Mouse (Mus musculus): Measurements from ENCODE around the gene Calm2.
A peak's percentile ranks its signal among the peaks of the same experiment; 100 is the strongest.

The Calm2 gene

DNA sequence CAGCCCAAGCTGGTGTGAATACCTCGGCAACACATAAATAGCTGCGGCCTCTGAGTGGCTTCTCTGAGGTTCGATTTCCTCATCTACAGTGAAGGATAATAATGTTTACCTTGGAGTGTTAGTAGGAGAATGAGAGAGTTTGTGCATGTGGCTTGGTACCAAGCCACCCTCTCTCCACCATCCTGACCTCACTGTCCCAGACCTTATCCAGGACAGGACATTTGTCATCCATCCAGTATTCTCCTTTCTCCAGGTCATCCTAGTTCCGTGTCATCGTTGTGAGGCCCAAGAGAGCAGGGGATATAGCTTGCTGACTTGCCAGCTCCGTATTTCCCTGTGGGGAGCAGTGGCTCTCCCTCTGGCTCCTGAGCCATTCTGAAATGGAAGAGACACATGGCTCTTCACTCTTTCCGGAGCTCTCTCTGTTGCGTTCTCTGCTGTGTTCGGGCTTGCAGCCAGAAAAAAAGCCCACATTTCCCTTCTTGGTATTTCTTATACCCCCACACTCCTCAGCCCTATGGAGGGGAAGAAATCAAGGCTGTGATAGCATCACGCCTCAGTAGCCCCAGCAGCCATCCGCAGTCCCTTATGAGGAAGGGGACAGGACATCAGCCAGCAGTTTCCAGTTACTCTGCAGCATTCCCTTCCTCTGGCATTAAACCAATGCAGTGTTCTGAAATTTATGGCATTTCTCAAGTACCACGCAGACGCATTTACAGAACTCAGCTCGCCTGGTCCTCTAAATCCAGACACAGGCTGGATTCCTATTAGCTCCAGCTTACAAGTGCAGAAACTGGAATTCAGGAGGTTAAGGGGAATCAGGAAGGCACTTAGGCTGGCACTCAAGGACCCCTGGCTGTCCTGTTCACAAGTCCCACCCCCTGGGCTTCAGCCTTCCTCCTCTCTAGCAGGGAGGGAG, 13.3 kb upstream of the Calm2 start:
- DNase-seq (ENCODE audit: low read depth, low spot score) = peak; percentile 87

DNA sequence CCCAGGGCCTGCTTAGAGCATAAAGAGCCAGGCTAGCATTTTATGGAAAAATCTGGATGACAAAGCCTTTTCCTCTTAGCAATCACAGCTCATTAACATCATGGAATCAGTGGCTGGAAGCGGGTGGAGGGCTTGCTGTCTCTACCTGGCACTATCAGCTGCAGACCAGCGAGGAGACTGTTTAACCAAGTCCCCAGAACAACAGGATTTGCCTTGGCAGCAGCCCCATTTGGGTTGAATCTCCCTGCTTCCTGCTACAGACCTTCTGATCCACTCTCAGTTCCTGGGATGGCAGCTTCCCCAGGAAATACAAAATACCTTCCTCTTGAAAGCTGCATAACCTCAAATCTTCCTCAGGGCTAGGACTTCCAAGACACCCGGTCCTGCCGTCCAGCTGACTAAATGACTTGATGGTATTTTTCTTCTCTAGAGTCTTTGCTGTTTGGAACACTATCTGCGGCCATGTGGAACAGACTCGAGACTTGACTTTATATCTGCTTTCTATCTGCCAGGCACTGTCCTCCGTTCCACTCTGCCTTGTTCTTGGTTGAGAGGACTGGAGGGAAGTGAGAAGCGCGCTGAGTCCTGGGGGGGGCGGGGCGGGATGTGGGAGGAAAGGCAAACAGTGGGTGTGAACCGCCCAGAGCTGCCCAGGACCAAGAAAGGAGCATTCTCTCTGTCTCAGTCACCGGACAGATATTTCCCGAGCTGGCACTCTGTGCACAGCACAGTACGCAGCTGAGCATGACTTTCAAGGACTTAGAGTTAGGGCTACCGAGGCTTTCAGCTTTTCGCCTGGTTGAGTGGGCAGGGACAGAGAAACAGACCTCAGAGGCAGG, 12.4 kb upstream of the Calm2 start:
- DNase-seq (ENCODE audit: low read depth, low spot score) = no peak

- DNase-seq (ENCODE audit: low read depth, low spot score) = no peak
Measured at GRCm38 (mm10) chr17:87457961-87458360, 11.2 kb upstream of the Calm2 start.

GRCm38 (mm10) chr17:87454121-87454520, 7.4 kb upstream of the Calm2 start:
- no peak for DNase-seq (ENCODE audit: low read depth, low spot score)

GRCm38 (mm10) chr17:87453336-87453735, 6.6 kb upstream of the Calm2 start:
- no peak for DNase-seq (ENCODE audit: low read depth, low spot score)

- DNase-seq (ENCODE audit: low read depth, low spot score) = no peak
Measured at GRCm38 (mm10) chr17:87448881-87449280, 2.1 kb upstream of the Calm2 start.

DNA sequence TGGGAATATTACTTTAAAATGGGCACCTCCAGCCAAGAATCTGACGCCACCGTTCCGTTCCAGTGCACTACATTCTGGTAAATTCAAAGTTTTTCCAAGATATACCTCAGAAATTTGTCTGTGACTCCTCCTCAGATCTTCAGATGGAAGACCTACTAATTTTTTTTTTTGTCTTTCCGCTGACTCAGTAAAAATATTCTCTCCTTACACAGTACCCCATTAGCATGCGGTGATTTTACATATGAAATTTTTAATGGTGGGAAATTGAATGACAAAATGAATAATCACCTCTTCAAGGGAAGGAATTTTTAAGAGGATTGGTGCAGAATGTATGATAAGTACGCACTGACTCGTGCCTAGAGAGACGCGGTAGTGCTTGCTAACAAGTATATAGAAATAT, 1.6 kb upstream of the Calm2 start:
- no peak for DNase-seq (ENCODE audit: low read depth, low spot score)

- DNase-seq (ENCODE audit: low read depth, low spot score) = no peak
Measured at GRCm38 (mm10) chr17:87447612-87448200, 971 bp upstream of the Calm2 start.

DNA sequence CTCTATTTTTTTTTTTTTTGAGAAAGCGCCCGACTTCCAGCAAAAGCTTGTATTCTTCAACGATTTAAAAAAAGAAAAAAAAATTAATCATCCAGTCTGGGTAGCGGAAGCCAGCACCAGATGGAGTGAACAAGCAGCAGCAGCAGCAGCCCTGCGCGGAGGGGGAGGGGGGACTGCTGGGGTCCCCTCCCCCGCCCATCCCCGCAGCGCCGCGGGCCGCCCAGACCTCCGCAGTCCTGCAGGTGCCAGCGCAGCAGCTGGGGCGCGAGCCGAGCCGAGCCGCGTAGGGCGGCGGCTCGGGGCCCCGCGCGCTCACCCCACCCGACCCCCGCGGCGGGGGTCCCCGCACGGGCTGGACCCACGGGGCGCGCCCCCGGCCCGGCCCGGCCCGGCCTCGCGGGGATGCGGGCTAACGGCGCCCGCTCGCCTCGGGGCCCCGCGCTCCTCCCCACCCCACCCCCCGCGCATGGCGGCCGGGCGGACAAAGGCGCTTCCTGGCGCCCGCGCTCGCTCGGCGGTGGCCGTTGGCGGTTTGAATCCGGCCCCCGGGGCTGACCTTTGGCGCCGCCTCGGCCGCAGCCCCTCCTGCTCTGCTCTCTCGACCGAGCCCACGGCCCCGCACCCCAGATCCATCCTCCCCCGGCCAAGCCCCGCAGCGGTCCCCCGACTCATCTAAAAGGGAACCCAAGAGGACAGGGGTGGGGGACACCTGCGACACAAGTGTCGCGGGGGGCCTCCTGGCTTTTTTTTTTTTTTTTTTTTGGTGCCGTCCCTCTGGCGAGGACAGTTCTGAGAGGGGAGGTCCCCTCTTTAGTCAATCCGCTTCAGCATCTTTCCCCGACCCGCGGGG, 593 bp downstream of the Calm2 start:
- DNase-seq (ENCODE audit: low read depth, low spot score) = no peak

DNA sequence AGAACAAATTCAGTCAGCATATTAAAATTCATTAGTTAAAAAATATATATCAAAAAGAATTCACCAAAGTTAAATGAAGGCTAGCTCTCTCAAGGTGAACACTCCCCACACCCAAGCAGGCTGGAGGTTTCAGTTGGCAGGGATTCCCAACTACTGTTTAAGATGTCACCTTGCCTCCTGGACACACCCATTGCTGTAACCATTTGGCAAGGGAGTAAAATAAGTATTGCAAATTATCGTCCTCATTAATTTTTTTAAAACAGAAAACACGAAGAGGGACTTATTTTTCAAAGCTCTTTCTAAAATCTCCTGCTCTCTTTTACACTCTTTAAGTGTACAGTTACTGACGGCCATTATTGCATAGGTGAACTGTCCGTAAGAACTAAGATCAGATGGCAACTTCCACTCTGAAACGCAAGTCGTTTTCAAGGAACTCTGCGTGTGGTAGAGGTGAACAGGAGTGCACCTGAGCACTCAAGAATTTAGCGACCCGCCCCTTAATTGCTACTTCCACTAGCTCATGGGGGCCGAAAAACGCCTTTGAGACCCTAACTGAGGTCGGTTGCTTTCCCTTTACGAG, 1.3 kb downstream of the Calm2 start:
- no peak for DNase-seq (ENCODE audit: low read depth, low spot score)

DNA sequence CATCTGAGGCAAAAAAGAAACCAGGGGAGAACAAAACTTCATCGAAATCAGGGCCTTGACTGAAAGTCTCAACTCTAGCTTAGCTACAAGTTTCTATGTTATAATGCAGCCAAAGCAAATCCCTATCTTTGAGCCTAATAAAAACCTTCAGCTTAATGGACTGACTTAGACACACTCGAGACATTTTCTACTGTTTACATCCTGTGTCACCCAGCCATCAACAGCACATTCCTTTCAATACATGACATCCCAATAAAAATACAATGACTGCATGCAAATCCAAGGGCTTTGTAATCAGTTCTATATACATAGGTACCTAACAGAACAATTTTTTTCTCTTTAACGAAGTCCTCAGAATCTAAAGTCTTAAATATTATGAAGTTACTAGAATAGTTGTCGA, 2.0 kb downstream of the Calm2 start:
- DNase-seq (ENCODE audit: low read depth, low spot score) = no peak

- no peak for DNase-seq (ENCODE audit: low read depth, low spot score)
Measured at GRCm38 (mm10) chr17:87441537-87441936, 5.2 kb downstream of the Calm2 start.

- no peak for DNase-seq (ENCODE audit: low read depth, low spot score)
Measured at GRCm38 (mm10) chr17:87439441-87439840, 7.3 kb downstream of the Calm2 start.

GRCm38 (mm10) chr17:87433929-87434328, 12.8 kb downstream of the Calm2 start:
- DNase-seq (ENCODE audit: low read depth, low spot score) = no peak

DNA sequence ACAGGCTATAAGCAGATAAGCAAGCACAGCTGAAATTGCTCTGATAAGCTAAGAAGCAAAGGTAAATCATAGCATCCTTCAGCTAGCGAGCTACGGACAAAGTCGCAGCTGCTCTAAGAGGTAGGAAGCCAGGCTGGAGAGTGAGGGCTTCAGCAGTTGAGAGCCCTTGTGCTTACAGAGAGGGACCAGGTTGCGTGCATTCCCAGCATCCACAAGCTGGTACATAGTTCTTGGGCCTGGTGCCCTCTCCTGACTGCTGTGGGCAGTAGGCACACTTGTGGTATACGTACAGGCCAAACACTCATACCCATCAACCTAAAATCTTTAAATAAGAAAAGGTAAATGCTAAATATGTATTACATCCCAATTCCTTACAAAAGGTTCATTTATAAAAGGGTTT, 14.0 kb downstream of the Calm2 start:
- no peak for DNase-seq (ENCODE audit: low read depth, low spot score)

DNA sequence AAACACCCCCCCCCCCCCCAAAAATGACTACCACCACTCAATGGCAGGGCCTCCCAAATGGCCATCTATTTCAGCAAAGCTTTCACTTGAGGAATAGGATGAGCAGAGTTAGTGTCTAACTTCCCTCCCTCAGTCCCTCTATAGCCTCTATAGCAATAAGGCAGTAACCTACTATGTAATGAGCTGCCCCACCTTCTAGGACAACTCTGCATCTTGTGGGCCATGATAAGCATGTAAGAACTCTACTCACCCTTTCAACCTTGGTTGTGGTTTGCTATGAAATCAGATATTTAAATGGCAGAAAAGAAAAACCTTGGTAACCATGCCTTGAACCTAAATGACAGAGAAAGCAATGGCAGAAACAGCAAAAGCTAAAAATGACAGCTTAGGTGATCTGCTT, 14.4 kb downstream of the Calm2 start:
- DNase-seq (ENCODE audit: low read depth, low spot score) = no peak

DNA sequence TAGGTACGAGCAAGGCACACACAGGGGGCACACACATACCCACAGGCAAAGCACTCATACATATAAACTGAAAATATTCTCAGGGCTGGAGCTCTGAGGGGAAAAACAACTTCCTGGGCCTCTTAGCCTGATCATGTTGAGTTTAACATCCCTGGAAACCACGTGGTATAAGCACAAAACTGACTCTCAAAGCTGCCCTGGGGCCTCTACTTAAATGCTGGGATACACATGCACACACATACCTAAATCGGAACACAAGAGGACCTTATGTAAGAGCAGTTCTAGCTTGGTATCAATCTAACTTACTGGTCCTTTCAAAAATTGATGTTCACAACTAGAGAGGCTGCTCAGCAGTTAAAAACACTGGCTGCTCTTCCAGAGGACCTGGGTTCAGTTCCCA, 17.3 kb downstream of the Calm2 start:
- no peak for DNase-seq (ENCODE audit: low read depth, low spot score)

DNA sequence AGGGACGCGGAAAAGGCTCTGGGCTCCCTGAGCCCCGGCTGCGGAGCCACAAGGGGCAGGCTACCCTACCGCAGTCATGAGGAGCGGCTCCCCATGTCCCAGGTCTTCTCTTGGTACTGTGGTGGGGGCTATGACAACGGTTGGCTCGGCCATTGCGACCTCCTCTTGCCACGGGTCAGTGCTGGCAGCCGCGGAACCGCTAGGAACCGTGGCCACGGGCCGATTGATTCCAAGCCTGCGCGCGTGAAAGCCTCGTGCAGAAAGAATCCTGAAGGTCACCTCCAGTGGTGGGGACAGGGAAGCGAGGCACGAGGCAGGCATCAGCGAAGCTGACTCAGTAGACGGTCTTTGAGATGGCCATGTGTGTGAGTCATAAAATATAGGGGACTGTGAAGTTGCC, 19.2 kb downstream of the Calm2 start, which contains the start of gene Stpg4:
Stpg4 (minus strand) TSS at position 231 of the 400 bp plus-strand sequence.
- DNase-seq (ENCODE audit: low read depth, low spot score) = no peak

DNA sequence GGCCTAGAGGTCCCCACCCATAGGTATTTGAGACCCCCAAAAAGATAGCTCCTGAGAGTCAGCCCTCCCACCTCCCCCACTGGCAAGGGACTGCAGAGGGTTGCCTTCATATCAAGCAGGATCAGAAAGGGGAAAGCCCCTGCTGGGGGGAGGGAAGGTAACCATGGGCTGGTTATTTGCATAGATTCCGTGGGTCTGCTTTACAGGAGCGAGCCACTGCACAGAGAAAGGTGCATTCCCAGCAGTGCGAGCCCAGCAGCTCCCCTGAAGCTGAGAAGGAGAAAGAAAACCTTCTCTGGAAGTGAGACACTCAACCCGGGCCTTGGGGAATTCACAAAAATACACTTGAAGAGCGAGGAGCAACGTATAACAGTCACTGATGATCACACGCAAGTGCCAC, 28.7 kb downstream of the Calm2 start:
- DNase-seq (ENCODE audit: low read depth, low spot score) = no peak

DNA sequence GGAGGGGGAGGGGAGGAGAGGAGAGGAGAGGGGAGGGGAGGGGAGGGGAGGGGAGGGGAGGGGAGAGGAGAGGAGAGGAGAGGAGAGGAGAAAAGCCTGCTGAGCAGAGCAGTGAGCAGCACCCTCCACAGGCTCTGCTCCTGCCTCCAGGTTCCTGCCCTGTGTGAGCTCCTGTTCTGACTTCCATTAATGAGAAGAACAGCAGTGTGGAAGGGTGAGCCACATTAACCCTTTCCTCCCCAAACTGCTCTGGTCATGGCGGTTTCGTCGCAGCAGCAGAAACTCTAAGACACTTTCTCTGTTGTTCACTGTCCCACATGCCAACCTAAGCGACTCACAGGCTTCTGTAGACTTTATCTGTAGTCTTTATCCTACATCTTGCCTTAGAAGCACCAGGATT, 40.1 kb downstream of the Calm2 start:
- DNase-seq (ENCODE audit: low read depth, low spot score) = no peak

DNA sequence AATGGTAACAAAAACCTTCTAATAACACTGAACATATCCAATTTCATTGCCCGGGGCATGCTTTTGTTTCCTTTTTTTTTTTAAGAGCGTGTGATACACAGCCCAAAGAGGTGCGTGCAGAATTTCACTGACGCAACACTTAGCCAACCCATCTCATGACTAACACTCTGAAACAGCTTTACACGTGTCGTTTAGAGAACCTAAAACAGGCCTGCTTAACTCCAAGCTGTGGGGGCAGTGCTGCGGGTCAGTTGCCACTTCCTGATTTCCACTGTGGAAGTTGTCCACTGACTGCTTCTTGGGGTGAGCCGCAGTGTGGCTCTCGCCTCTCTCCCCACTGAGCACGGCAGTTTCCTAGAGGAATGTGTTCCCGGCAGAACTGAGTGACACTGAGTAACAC, 41.2 kb downstream of the Calm2 start:
- no peak for DNase-seq (ENCODE audit: low read depth, low spot score)

Data from telencephalon, adult 2 months (tissue).